9 mouse cellular contexts compared by ENCODE assay signal in genomic region chr8:107386642-107387041, GRCm38 (mm10). TPM values are rescaled to one million over a fixed set of nuclear protein-coding genes. Genes with fewer than 3 reads are reported as not detected.
A peak's percentile ranks its signal among the peaks of the same experiment; 100 is the strongest.
DNase-seq lines count a peak whose midpoint lies in the region; ATAC-seq and TF ChIP-seq lines count a peak whose summit lies in the region.
"Had no signal": no experiment of that assay in that cellular context is flagged by ENCODE, and none has a peak within 500 bp of the region (broad histone marks: within the 10 kb centered on the region; RNA-seq: fewer than 3 reads in every experiment).

No protein-coding gene starts in this region.

- H3K36me3 ChIP-seq in hindbrain, postnatal 0 days (ENCODE audit: insufficient read depth, low read length): no peaks in the 10 kb centered on the region
- H3K36me3 ChIP-seq: limb, embryonic 13.5 days had no signal

- no peak overlapping the region for H3K4me2 ChIP-seq in hindbrain, postnatal 0 days (ENCODE audit: low read depth, low read length)
- H3K4me2 ChIP-seq: limb, embryonic 13.5 days had no signal

- DNase-seq in gastrocnemius, adult 2 months: no peak
- no peak for DNase-seq in gastrocnemius, postnatal 10 days
- DNase-seq in 3T3-L1 (ENCODE audit: low read depth, low spot score): peak; percentile 92
- DNase-seq in NIH3T3 (ENCODE audit: low read depth): peak; percentile 86
- DNase-seq in hindbrain, postnatal 0 days (ENCODE audit: low spot score): peak; percentile 83
- peak; percentile 70 for DNase-seq in retina, postnatal 1 day
- no peak for DNase-seq in left cerebral cortex, adult 11 months (ENCODE audit: low spot score)
- no peak for DNase-seq in right cerebral cortex, postnatal 4 days

- H3K9me3 ChIP-seq in hindbrain, postnatal 0 days (ENCODE audit: low read length): no peaks in the 10 kb centered on the region
- H3K9me3 ChIP-seq: limb, embryonic 13.5 days had no signal

- no peak overlapping the region for H3K4me3 ChIP-seq in gastrocnemius, adult 2 months
- no peak overlapping the region for H3K4me3 ChIP-seq in hindbrain, postnatal 0 days (ENCODE audit: low read length)
- H3K4me3 ChIP-seq: limb, embryonic 13.5 days had no signal

- ATAC-seq in hindbrain, postnatal 0 days: no peak

- no peak overlapping the region for H3K9ac ChIP-seq in hindbrain, postnatal 0 days (replicated peaks; ENCODE audit: low read length)
- H3K9ac ChIP-seq: limb, embryonic 13.5 days had no signal

- intact Hi-C loops in gastrocnemius, adult 2 months (cut with DNase I): loop anchor here (1.0 to 10.0 kb wide), 2 partner anchors 39 to 188 kb away; partner anchors contain the start of gene Nob1

- TF ChIP-seq CTCF in gastrocnemius, adult 2 months (IDR thresholded peaks at IDR 0.05): peak; percentile 62
- peak; percentile 73 for TF ChIP-seq CTCF in hindbrain, postnatal 0 days (IDR thresholded peaks at IDR 0.05; ENCODE audit: low read depth)

- H3K4me1 ChIP-seq in hindbrain, postnatal 0 days (ENCODE audit: insufficient read depth, low read length): peaks cover 4% of the 10 kb centered on the region; the same call in 1 of the 2 replicates

- peak overlapping the region; percentile 63 for H3K27ac ChIP-seq in gastrocnemius, adult 2 months
- H3K27ac ChIP-seq in hindbrain, postnatal 0 days: no peak overlapping the region
- H3K27ac ChIP-seq: limb, embryonic 13.5 days had no signal

- no peaks in the 10 kb centered on the region for H3K27me3 ChIP-seq in hindbrain, postnatal 0 days (ENCODE audit: insufficient read depth, low read length)
- H3K27me3 ChIP-seq: limb, embryonic 13.5 days had no signal

- WGBS in hindbrain, postnatal 0 days: 34% methylated on average over 3 of the region's 3 CpGs

RNA-seq across cellular contexts. Expression of gene Nqo1, which starts 16.4 kb away (rescaled TPM):
- 10 to 100 TPM; 25.5 to 30.5 TPM for total RNA-seq in gastrocnemius, adult 2 months (2021)
- 1 to 10 TPM; 2.9 to 3.4 TPM for total RNA-seq in gastrocnemius, postnatal 10 days (2021)
- total RNA-seq in hindbrain, postnatal 0 days (2014; rRNA removed): 13.2 and 14.1 TPM in 2 replicates
- 22.1 and 23.7 TPM in 2 replicates for polyA plus RNA-seq in hindbrain, postnatal 0 days (2015; fragmentation: Nextera tagmentation; extraction: Ambion mirVana)

RNA-seq across cellular contexts. Expression of gene Nob1, which starts 38.2 kb away (rescaled TPM):
- total RNA-seq in gastrocnemius, adult 2 months (2021): 10 to 100 TPM; 25.5 to 26.1 TPM
- total RNA-seq in gastrocnemius, postnatal 10 days (2021): 10 to 100 TPM; 21.2 to 22.5 TPM
- total RNA-seq in hindbrain, postnatal 0 days (2014; rRNA removed): 14.7 and 24.9 TPM in 2 replicates
- polyA plus RNA-seq in hindbrain, postnatal 0 days (2015; fragmentation: Nextera tagmentation; extraction: Ambion mirVana): 48.9 and 49.5 TPM in 2 replicates

RNA-seq across cellular contexts. Expression of gene Wwp2, which starts 49.5 kb away (rescaled TPM):
- 10 to 100 TPM; 15.0 to 16.9 TPM for total RNA-seq in gastrocnemius, adult 2 months (2021)
- 10 to 100 TPM; 15.2 to 23.4 TPM for total RNA-seq in gastrocnemius, postnatal 10 days (2021)
- 36.2 and 41.9 TPM in 2 replicates for total RNA-seq in hindbrain, postnatal 0 days (2014; rRNA removed)
- 32.7 and 33.0 TPM in 2 replicates for polyA plus RNA-seq in hindbrain, postnatal 0 days (2015; fragmentation: Nextera tagmentation; extraction: Ambion mirVana)

Comparison
In these comparisons a context has a peak if more than half of its experiments do, and no peak if none do; other contexts are left out.
1. DNase-seq: peak in 3T3-L1 (single experiment), NIH3T3 (single experiment), hindbrain, postnatal 0 days (single experiment) and retina, postnatal 1 day (single experiment); none in gastrocnemius, adult 2 months (single experiment), gastrocnemius, postnatal 10 days (single experiment), left cerebral cortex, adult 11 months (single experiment) and right cerebral cortex, postnatal 4 days (single experiment).